Mouse (Mus musculus) frontal cortex, postnatal 25 days (tissue): Measurements from ENCODE around the gene Ctsll3.
A peak's percentile ranks its signal among the peaks of the same experiment; 100 is the strongest.

Experiments used
- DNase-seq, 2 experiments: peaks; one replicate each; pipeline ENCODE4 v3.0.0; 2022; ENCODE audit warnings: low spot score in 2 of 2

Ctsll3 gene

GRCm38 (mm10) chr13:60802749-60803148, at the start of gene Ctsll3:
Ctsll3 (minus strand) TSS chr13:60802849.
- no peak for DNase-seq

DNA sequence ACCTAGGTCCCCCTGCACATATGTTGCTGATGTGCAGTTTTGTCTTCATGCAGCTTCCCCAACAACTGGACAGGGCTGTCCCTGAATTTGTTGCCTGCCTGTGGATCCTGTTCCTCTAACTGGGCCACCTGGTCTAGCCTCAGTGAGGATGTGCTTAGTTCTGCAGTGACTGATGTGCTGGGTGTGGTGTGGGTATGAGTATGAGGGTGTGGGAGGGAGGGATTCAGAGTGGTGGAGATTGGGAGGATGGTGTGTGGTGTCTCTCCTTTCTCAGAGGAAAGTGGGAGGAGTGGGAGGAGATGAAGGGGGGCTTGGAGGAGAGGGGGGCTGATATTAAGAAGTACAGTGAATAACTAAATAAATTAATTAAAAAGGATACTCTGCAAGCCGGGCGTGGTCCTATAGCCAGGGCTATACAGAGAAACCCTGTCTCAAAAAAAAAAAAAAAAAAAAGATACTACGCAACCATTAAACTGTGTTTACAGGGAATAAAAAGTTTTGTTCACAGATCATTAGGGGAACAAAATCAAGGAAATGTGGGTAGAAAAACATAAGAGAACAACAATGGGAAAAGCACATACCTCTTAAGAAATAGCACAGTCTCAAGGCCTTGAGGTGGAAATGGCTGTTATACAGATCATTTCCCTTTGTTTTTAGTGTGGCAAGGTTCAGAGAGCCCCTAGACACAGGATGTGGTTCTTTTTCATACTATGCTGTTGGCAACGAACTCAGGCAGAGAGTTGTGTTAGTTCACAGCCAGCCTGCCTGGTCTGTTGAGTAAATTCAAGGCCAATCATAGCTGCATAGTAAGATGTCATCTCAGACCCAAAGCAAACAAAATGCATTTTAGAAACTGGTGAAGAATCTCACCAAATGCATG, 45.8 kb upstream of the Ctsll3 start:
- DNase-seq: no peak

- no peak for DNase-seq
Observed at GRCm38 (mm10) chr13:60843153-60843552, 40.5 kb upstream of the Ctsll3 start.

DNA sequence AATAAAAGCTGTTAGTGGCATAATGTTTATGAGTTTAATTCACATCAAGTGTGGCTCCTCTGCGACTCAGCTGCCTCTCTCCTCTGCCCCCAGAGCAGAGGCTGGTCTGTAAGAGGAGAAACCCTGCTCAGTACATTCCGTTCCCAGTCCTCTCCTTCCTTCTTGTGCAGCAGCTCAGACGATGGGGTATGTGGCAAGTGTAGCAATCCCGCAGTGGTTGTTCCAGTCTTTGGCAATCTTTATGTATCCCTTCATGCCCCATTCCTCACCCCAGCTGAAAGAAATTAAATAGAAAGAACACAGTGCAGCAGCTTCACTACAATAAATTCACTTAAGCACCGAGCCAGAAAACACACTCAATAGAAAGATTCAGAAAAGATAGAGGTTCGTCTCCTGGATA, 40.1 kb upstream of the Ctsll3 start:
- DNase-seq: no peak

DNA sequence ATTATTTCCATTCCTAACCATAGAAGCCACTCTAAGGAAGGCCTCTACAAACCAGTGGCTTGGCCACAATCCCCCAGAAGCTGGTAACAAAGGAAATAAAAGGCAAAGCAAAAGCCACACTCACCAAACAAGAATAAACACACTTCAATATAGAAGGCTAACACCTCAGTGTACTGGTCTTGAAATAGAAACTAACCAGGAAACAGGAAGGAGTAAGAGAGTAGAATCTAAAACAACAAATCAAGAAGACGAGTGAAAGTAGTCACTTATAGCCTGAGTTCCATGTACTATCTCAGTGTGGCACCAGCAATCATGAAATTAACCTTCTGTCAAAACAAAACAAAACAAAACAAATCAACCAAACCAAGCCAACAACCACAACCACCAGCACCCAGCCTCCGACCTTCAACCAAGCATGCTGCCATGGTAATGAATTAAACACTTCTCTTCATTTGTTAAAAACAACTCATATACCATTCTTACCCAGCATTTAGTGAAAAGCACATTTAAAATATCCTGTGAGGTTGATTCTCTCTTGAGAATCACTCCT, 36.8 kb upstream of the Ctsll3 start:
- no peak for DNase-seq

GRCm38 (mm10) chr13:60826052-60826451, 23.4 kb upstream of the Ctsll3 start:
- no peak for DNase-seq

DNA sequence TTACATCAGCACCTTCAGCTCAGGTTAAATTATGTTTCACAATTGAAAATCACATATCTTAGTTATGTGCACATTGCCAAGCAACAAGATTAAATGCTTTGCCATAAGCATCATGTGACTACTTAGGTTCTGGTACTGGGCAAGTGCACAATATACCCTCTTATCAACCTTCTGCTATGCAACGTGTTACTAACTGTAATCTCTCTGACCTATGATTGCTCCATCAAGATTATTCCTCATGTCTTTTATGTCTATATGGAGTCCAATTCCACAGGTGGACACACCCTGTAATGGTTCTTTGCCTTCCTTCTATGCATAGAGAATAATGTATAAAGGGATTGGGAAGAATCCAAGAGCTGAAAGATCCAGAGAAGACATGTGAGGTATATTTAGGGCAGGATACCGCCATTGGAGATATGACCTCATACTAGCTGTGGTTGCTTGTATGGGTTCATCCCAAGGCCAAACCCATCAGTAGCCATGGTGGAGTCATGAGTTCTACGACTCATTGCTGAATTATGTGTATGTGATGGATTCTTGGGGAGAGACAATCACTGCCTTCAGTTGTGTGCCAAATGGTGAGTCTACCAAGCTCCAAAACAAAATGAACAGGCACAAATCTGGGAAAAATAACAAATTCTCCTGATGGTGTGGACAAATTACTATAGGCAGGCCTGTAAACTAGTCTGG, 18.0 kb upstream of the Ctsll3 start:
- DNase-seq: no peak

DNA sequence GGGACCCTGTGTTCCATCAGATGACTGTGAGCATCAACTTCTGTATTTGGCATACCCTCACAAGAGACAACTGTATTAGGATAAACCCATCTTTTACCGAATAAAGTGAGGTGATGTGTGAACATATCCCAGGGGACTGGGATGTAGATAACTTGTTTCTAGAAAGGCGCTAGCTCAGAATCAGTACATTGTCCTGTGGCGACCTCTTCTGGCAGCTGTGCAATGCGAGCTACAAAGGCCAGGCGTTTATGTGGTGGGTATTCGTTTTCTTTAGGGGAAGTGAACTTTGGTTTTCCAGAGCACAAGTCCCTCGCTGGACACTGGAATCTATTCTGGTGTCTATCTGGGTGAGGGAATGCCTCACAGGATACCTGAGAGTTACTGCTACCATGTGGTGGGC, 16.8 kb upstream of the Ctsll3 start:
- DNase-seq: peak; percentile 3 to 11

DNA sequence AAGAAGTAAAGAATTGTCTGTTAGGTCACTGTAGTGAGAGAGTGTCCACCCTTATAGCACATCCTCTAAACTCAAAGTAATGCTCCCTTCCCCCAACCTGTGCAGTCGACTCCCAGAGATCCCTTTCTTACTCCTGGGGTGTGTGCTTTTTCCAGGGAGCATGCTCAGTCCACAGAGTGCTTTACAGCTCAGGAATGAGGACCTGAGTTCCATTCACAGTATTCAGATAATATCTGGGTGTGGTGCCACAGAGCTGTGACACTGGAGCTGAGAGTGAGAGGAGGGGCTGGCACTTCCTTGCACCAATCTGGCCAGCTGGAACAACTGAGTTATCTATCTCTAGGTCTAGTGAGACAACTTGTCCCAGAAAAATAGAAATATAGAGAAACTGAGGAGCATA, 11.1 kb upstream of the Ctsll3 start:
- DNase-seq: no peak

DNA sequence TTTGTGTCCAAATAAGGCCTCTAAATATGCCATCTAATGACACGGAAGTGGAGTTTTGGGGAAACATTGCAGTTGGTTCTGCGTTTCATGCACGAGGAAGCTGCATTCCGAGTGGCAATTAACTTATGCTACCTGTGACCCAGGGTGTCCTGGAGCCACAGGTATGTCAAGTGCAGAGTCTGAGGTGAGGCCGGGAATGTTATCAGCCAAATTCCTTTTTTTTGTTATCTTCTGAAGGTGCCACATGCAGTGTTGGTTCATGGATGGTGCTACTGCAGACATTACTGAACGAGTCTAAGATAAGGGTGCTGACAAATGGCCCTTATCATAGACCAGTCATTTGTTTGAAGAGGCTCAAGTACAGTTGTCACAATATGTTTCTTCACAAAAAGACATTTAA, 10.1 kb upstream of the Ctsll3 start:
- no peak for DNase-seq

GRCm38 (mm10) chr13:60809690-60810089, 7.0 kb upstream of the Ctsll3 start:
- DNase-seq: no peak

DNA sequence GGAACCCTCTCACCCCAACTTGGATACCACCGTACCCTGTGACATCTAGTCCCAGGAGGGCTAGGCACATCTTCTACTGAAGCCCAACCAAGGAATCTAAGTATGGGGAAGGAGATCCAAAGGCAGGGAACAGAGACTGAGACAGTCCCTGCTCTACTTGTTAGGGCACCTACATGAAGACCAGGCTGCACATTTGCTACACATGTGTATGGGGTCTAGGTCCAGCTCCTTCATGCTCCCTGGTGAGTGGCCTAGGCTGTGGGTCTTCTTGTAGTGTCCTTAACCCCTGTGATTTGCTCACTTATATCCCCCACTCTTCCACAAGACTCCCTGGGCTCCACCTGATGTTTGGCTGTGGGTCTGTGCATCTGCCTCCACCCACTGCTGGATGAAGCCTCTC, 13.2 kb downstream of the Ctsll3 start:
- no peak for DNase-seq

DNA sequence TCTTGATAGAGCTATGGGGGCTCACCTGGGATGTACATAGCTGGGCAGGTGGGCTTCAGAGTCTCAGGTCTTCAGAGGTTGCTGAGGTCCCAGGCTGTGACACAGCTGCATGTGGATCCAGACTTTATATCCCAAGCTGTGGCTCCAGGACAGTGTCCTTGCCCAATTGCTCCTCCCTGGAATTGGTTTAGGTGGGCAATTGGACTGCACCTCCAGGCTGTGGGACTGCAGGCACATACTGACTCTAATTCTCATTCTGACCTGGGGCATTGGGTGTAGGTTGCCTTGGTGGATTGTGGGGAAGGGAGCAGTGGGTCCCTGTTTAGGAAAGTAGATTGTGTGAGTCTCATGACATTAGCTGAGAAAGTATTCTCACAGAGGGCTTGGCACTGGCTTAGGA, 16.4 kb downstream of the Ctsll3 start, which contains the start of gene BC051665:
Gene BC051665 (minus strand): TSS at position 101 of the 400 bp plus-strand sequence.
- no peak for DNase-seq

DNA sequence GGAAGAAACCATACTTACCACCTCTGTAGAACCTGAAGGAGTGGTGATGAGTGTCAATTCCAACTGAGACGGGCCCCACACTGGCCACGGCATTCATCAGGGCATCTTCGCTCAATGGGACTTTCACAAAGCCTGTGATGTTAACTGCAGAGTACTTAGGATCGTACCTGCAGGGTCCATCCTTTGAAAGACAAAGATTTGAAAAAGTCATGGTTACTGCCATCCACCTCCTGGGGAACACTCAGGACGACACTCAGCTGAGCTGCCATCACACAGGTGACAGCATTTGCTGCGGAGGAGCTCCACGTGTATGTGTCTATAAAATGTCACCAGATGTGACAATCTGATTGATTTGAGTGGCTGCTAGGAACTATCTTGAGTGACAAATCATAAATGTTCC, 19.3 kb downstream of the Ctsll3 start:
- DNase-seq: no peak

- no peak for DNase-seq
Observed at GRCm38 (mm10) chr13:60780534-60780933, 22.1 kb downstream of the Ctsll3 start.

- DNase-seq: no peak
Observed at GRCm38 (mm10) chr13:60761161-60761560, 41.5 kb downstream of the Ctsll3 start.

DNA sequence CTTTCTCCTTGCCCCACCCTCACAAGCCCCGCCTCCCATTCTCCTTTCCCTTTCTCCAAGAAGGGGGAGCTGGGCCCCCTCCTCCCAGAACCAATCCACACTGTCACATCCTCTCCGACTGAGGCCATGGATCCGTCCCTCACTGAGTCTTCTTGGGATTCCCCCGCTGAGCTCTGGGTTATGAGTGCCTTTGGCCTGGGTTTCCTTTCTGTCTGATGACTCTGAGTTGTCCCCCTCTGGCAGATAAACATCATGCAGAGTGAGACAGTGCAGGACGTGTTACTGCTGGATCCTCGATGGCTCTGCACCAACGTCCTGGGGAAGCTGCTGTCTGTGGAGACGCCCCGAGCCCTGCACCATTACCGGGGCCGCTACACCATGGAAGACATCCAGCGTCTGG, 42.3 kb downstream of the Ctsll3 start:
- DNase-seq: no peak

- DNase-seq: no peak
Observed at GRCm38 (mm10) chr13:60759136-60759535, 43.5 kb downstream of the Ctsll3 start.

- no peak for DNase-seq
Observed at GRCm38 (mm10) chr13:60757292-60757691, 45.4 kb downstream of the Ctsll3 start.

DNA sequence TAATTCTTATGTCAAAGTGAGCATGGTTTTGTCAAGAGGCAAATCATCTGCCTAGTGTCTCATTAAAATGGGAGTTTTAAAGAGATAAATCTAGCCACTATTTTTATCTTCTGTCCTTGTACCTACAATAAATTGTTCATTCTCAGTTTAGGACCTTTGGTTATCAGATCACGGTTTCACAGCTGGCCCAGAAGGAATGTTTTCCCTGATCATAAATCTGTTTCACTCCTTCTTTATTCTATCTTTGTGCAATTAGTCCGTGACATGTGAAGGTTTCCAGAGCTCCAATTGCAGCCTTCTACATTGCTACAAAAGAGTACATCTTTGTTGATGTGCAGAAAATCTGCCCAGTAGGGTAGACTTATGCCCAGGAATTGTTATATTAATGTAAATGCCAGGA, 47.4 kb downstream of the Ctsll3 start:
- DNase-seq: no peak

DNA sequence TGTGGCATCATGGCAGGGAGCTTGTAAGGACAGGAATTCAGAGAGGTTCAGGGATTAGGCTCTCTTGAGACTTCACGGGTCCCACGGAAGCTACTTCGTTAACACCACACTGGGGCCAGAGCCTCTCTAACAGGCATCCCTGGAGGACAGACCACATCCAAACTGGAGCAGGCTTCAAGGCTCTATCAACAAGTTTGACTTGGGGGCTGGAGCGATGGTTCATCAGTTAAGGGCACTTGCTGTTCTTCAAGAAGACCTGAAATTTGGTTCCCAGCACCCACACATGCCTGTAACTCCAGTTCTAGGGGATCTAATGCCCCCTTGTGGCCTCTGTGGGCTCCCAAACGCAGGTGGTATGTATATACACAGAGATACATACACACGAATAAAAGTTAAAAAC, 49.4 kb downstream of the Ctsll3 start:
- no peak for DNase-seq

DNA sequence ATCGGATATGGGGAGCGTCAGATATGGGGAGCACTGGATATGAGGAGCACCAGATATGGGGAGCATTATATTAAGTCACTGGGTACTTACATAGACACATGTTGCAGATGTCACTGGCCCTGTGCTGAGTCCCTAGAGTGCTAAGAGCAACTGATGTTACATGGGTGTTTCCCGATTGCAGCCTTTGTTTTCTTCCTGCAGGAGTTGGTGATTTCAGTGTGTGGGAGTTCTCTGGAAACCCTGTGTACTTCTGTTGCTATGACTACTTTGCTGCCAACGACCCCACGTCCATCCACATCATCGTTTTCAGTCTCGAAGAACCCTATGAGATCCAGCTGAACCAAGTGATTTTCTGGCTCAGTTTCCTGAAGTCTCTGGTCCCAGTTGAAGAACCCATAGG, 51.7 kb downstream of the Ctsll3 start:
- DNase-seq: no peak

DNA sequence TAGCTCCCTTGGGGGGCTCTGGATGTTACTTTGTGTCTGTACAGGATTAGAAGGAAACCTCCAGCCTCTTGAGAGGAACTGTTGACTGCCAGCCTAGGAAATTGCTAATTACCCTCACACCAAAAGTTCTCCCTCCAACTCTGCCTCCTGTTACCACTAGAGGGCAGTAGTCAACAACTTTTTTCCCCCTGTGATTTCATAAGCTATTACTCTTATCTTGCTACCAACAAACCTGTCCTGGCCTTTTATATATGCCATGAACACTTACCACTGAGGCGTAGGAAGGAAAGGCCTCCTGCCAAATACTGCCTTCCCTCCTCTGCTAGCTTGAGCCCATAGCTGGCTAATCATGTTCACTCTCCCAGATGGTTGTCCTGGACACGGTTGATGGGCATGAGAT, 54.1 kb downstream of the Ctsll3 start:
- DNase-seq: no peak
